Mouse (Mus musculus) limb, embryonic 11.5 days (tissue): ENCODE results near the gene AI182371. TPM values are rescaled to one million over a fixed set of nuclear protein-coding genes. Genes with fewer than 3 reads are reported as not detected.

ENCODE experiments used
- ATAC-seq: fragments of 200-750 bp; cut with Nextera tagmentation; 2 replicates; pipeline ENCODE4 v1.8.0; 2017; ENCODE audit warnings: low read depth; ENCODE audit not compliant: insufficient number of reproducible peaks, low FRiP score, low TSS enrichment
- DNase-seq: peaks from one replicate; pipeline ENCODE4 v3.0.0-alpha.2; 2015; ENCODE audit warnings: low spot score
- H3K27ac ChIP-seq: fragments of 300-500 bp; sonication (generic); replicated peaks from 2 replicates; pipeline ENCODE4 v1.5.1; 2014; ENCODE audit warnings: low read depth, mild to moderate bottlenecking, low read length
- H3K27me3 ChIP-seq: fragments of 300-500 bp; sonication (generic); 2 replicates; pipeline ENCODE4 v1.6.1; 2014; ENCODE audit warnings: mild to moderate bottlenecking, low read length, mixed read lengths; ENCODE audit not compliant: control insufficient read depth, insufficient read depth
- H3K36me3 ChIP-seq: fragments of 300-500 bp; sonication (generic); 2 replicates; pipeline ENCODE4 v1.6.1; 2014; ENCODE audit warnings: mild to moderate bottlenecking, low read length, moderate library complexity, mixed read lengths; ENCODE audit not compliant: control insufficient read depth, insufficient read depth
- H3K4me1 ChIP-seq: fragments of 300-500 bp; sonication (generic); 2 replicates; pipeline ENCODE4 v1.6.1; 2014; ENCODE audit warnings: low read length, mixed read lengths; ENCODE audit not compliant: control insufficient read depth, insufficient read depth
- H3K4me2 ChIP-seq: fragments of 300-500 bp; sonication (generic); 2 replicates; pipeline ENCODE4 v1.6.1; 2014; ENCODE audit warnings: low read depth, mild to moderate bottlenecking, moderate library complexity; ENCODE audit not compliant: severe bottlenecking
- H3K4me3 ChIP-seq: fragments of 300-500 bp; sonication (generic); 2 replicates; pipeline ENCODE4 v1.5.1; 2014; ENCODE audit warnings: low read depth, low read length
- H3K9ac ChIP-seq: fragments of 300-500 bp; sonication (generic); 2 replicates; pipeline ENCODE4 v1.6.1; 2014; ENCODE audit warnings: mild to moderate bottlenecking, low read length
- H3K9me3 ChIP-seq: fragments of 300-500 bp; sonication (generic); 2 replicates; pipeline ENCODE4 v1.6.1; 2016; ENCODE audit warnings: low read length; ENCODE audit not compliant: control insufficient read depth
- WGBS: fragments of 180-500 bp; shearing (Covaris S2); extraction: QIAGEN DNeasy Blood & Tissue Kit; methylation state at CpG from one replicate; pipeline ENCODE4 v1.1.7; 2014; 5-methylcytosine and 5-hydroxymethylcytosine counted together
- polyA plus RNA-seq: library from polyadenylated mRNA; unstranded; fragments of >200 nt; fragmentation: Nextera tagmentation; extraction: Ambion mirVana; gene quantifications from 2 replicates; pipeline ENCODE4 v1.2.1, GENCODE M21; 2014

Gene AI182371
- polyA plus RNA-seq, 1 experiment from 2014 or later, result not detected

DNA sequence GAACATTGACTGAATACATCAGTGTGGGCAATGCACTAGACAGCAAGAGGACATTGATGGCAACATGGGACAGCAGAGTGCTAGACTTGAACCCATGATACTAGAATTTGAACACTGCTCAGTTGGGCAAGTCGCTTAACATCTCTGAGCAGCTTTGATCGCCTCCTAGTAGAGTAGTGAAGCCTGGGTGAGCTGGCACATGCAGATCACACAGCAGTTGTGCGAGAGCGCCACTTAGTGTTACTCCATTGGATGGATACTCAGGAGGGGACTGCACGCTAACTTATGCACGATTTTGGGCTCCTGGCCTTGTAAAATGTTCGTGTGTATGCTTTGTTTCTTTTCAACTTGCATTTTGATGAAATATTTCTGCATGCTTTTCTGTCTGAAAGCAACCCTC is 23.4 kb upstream of the AI182371 start:
- DNase-seq, result no peak
- Histone ChIP-seq H3K4me3 (no peak overlapping the region), H3K9ac (no peak overlapping the region), H3K27ac (no peak overlapping the region), H3K4me1 (no peaks in the 10 kb centered on the region), H3K36me3 (peaks cover 2% of the 10 kb centered on the region; the same call in 1 of the 2 replicates), H3K27me3 (no peaks in the 10 kb centered on the region), H3K9me3 (no peaks in the 10 kb centered on the region), H3K4me2 (no peak overlapping the region)
- 79% methylated on average over 7 of the region's 7 CpGs for WGBS
- ATAC-seq, result no peak

- Histone ChIP-seq H3K36me3 (no peaks in the 10 kb centered on the region), H3K4me3 (no peak overlapping the region)
Measured at GRCm38 (mm10) chr2:35110521-35110920, 9.2 kb upstream of the AI182371 start.

DNA sequence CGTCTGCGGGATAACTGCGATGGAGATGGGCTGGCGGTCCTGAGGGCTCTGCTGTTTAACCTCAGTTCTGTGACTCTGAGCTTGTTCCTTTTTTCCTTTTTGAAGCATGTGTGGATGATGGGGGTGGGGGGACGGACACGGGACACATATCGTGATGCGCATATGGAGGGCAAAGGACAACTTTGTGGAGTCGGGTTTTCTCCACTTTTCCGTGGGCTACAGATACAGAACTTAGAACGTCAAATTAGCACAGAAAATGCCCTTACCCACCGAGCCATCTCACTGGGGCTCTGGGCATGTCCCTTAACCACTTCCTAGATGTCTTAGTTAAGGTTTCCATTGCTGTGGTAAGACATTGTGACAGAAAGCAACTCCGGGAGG is 8.6 kb upstream of the AI182371 start:
- ATAC-seq (no peak), DNase-seq (no peak)
- 3% methylated on average over 13 of the region's 13 CpGs for WGBS
- H3K27ac ChIP-seq, result no peak overlapping the region
- peak overlapping the region; percentile 77 for H3K9ac ChIP-seq
- no peaks in the 10 kb centered on the region for H3K9me3 ChIP-seq
- H3K36me3 ChIP-seq, result no peaks in the 10 kb centered on the region
- no peaks in the 10 kb centered on the region for H3K27me3 ChIP-seq
- H3K4me3 ChIP-seq, result peak overlapping the region; percentile 76
- H3K4me1 ChIP-seq, result no peaks in the 10 kb centered on the region
- peak overlapping the region; percentile 66 for H3K4me2 ChIP-seq

More at GRCm38 (mm10) chr2:35110521-35110920, 9.2 kb upstream of the AI182371 start:
- 80% methylated on average over 2 of the region's 2 CpGs for WGBS
- DNase-seq (no peak), ATAC-seq (no peak)
- Histone ChIP-seq H3K27me3 (no peaks in the 10 kb centered on the region), H3K27ac (no peak overlapping the region), H3K9me3 (no peaks in the 10 kb centered on the region), H3K9ac (no peak overlapping the region), H3K4me2 (no peak overlapping the region), H3K4me1 (no peaks in the 10 kb centered on the region)

DNA sequence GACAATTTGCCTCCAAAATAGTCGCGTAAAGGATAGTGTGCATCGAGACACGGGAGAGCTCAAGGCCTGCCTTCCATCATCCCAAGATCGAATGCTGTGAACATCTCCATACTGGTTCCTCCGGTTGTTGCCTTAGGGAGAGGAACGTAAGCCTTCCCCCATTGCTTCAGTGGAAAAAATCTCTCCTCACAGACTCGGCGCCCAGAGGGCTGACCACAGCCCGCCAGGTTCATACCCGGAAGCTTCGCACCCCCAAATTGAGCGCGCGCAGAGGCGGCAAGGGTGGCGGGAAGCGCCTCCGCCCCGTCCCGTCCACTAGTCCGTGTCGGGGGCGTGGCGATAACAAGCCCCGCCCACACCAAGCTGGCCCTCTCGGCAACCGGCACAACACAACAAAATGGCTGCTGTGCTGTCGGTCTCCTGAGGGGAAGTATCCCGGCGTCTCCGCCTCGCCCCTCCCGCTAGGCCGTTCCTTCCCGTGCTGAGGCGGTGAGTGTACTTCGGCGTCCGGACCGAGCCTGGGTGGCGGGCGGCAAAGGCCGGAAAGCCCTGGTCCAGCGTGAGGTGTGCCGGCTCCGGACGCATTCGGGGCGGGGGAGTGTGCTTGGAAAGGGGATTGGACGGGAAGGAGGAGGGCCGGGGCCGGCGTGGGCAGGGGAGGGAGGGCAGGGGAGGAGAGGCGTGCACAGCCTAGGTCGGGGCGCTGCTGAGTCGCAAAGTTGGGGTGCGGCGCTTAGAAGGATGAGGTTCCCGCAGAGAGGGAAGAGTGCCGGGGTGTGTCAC is 8.0 kb upstream of the AI182371 start, which contains the start of gene Cntrl:
Cntrl (plus strand) TSS at position 352 of the 783 bp plus-strand sequence.
- Histone ChIP-seq H3K27ac (peak within 1 kb of the TSS; percentile 47; the same call in 1 of the 2 replicates), H3K27me3 (no peaks in the 10 kb centered on the region), H3K9ac (peak within 1 kb of the TSS; percentile 77), H3K4me1 (no peaks in the 10 kb centered on the region), H3K36me3 (no peaks in the 10 kb centered on the region), H3K4me3 (peak within 1 kb of the TSS; percentile 76), H3K9me3 (no peaks in the 10 kb centered on the region), H3K4me2 (peak within 1 kb of the TSS; percentile 66)
- ATAC-seq, result peak; percentile 97
- peak; percentile 95 for DNase-seq
- WGBS, result under 1% methylated on average over 62 of the region's 62 CpGs

- 26% methylated on average over 3 of the region's 3 CpGs for WGBS
- peak overlapping the region; percentile 77 for H3K9ac ChIP-seq
- no peaks in the 10 kb centered on the region for H3K4me1 ChIP-seq
- no peaks in the 10 kb centered on the region for H3K36me3 ChIP-seq
- no peaks in the 10 kb centered on the region for H3K27me3 ChIP-seq
- H3K4me3 ChIP-seq, result peak overlapping the region; percentile 76
- ATAC-seq (no peak), DNase-seq (peak; percentile 64)
- peak overlapping the region; percentile 66 for H3K4me2 ChIP-seq
- H3K27ac ChIP-seq, result 0 out of 2 replicates have a peak overlapping the region, but pooled peaks have one; percentile 47
- no peaks in the 10 kb centered on the region for H3K9me3 ChIP-seq
Measured at GRCm38 (mm10) chr2:35108712-35109111, 7.4 kb upstream of the AI182371 start.

GRCm38 (mm10) chr2:35107984-35108635 is 6.8 kb upstream of the AI182371 start:
- H3K4me3 ChIP-seq, result no peak overlapping the region
- H3K4me2 ChIP-seq, result no peak overlapping the region
- no peaks in the 10 kb centered on the region for H3K9me3 ChIP-seq
- WGBS, result 60% methylated on average over 5 of the region's 5 CpGs
- no peak overlapping the region for H3K9ac ChIP-seq
- no peaks in the 10 kb centered on the region for H3K27me3 ChIP-seq
- no peak overlapping the region for H3K27ac ChIP-seq
- DNase-seq (peak; percentile 43), ATAC-seq (no peak)
- H3K4me1 ChIP-seq, result no peaks in the 10 kb centered on the region
- no peaks in the 10 kb centered on the region for H3K36me3 ChIP-seq

- WGBS, result 62% methylated on average over 3 of the region's 3 CpGs
- no peak for DNase-seq
Measured at GRCm38 (mm10) chr2:35104843-35105242, 3.5 kb upstream of the AI182371 start.

GRCm38 (mm10) chr2:35103558-35103957 is 2.2 kb upstream of the AI182371 start:
- H3K27ac ChIP-seq, result no peak overlapping the region
- DNase-seq, result no peak
- H3K9me3 ChIP-seq, result no peaks in the 10 kb centered on the region
- H3K4me1 ChIP-seq, result no peaks in the 10 kb centered on the region
- no peak overlapping the region for H3K4me2 ChIP-seq
- ATAC-seq, result no peak
- 68% methylated on average over 5 of the region's 5 CpGs for WGBS
- H3K36me3 ChIP-seq, result no peaks in the 10 kb centered on the region
- H3K9ac ChIP-seq, result no peak overlapping the region
- H3K4me3 ChIP-seq, result no peak overlapping the region
- no peaks in the 10 kb centered on the region for H3K27me3 ChIP-seq

More at GRCm38 (mm10) chr2:35104843-35105242, 3.5 kb upstream of the AI182371 start:
- Histone ChIP-seq H3K36me3 (no peaks in the 10 kb centered on the region), H3K27ac (no peak overlapping the region), H3K4me1 (no peaks in the 10 kb centered on the region), H3K4me3 (no peak overlapping the region), H3K4me2 (no peak overlapping the region), H3K27me3 (no peaks in the 10 kb centered on the region), H3K9me3 (no peaks in the 10 kb centered on the region), H3K9ac (no peak overlapping the region)
- no peak for ATAC-seq
